Mouse (Mus musculus): Measurements from ENCODE around the gene Nrg4.

Nrg4 gene

DNA sequence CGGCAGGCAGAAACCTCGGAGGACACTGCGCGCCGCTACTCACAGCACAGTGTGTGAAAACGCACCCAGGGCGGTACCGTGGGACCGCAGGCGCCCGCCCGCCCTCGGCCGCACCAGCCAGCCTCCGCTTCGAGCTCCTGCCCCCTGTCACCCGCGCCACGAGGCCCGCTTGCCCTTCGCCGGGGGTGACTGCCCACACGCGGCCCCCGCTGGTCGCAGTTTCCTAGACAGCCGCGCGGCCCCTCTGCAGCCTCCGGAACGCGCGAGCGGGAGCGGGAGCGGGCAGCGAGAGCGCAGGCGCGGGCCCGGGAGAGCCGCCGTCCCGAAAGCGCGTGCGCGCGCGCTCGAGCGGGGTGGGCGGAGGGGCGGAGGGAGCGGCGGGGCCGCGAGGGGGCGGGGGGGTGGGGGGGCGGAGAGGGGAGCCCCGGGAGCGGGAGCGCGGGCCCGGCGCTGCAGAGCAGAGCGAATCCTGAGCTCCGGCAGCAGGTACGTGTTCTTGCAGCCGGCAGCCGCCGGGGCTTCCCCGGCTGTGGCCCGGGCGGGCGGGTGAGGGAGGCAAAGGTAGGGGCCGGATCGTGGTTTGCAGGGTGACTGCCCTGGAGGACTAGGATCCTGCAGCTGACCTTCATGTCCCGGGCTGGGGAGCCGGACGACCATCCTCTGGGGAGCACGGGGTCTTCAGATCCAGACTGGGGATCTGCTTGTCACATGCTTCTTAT, at the start of gene Nrg4, which contains the start of gene Tmem266:
Gene Nrg4, minus strand, starts transcription at position 330 of the 719 bp plus-strand sequence.
Gene Tmem266, plus strand, starts transcription at position 399 of the 719 bp plus-strand sequence.
- in situ Hi-C loops (cut with MboI; ENCODE audit: low pct_unique_long_range_greater_than_20kb in 1 of 2, low sequenced_read_pairs in 2 of 2, unreplicated experiment in 1 of 2): no loop called here

DNA sequence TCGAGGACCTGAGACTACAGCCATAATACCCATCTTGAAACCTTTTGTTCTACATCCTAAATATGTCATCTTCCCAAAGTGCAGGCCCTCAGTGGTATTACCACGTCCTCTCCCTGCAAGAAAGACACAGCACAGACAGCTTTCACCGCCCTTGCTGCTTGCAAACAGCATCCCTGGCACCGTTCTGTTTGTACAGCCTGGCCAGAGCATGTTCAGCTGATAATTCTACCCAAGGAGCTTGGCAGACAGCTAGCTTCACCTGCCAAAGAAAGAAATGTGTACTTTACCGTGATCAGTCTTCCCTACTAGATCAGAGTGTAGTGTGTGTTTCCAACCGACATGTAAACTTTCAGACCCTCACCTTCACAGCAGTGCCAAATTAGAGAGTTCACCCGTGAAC, 45.3 kb upstream of the Nrg4 start:
- in situ Hi-C loops (cut with MboI; ENCODE audit: low pct_unique_long_range_greater_than_20kb in 1 of 2, low sequenced_read_pairs in 2 of 2, unreplicated experiment in 1 of 2): no loop called here

DNA sequence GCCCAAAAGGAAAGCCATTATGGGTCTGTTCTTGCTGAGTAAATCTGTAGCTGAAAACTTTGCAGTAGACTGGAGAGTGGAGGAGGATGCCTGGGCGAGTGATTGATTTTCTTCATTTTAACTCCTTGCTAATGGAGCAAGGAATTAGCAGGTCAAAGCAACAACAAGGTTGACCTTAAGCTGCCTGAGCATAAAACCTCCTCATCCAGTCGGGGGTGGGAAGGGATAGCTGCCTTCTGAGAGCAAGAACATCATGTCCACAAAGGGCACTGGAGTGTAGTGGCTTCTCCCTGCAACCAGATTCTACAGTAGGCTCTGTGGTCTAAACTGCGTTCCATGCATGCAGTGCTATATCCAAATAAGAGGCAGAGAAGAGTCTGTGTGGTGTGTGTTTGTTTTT, 41.4 kb upstream of the Nrg4 start:
- in situ Hi-C loops (cut with MboI; ENCODE audit: low pct_unique_long_range_greater_than_20kb in 1 of 2, low sequenced_read_pairs in 2 of 2, unreplicated experiment in 1 of 2): no loop called here

DNA sequence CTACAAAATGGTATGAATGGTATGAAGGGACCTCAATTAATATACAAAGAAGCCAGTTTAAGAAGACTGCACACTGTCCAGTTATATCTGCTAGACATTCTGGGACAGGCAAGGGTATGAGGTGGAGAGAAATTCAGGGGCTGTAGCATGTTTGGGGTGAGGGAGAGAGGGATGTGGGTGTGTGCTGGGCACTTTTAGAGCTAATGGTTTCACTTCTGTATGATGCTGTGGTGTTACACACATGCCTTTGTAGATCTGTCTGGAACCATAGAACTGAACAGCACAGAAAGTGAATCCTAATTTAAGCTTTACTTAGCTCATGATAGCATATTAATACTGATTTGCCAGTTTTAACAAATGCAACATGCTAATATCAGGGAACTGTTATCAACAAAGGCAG, 37.1 kb upstream of the Nrg4 start:
- in situ Hi-C loops (cut with MboI; ENCODE audit: low pct_unique_long_range_greater_than_20kb in 1 of 2, low sequenced_read_pairs in 2 of 2, unreplicated experiment in 1 of 2): no loop called here

DNA sequence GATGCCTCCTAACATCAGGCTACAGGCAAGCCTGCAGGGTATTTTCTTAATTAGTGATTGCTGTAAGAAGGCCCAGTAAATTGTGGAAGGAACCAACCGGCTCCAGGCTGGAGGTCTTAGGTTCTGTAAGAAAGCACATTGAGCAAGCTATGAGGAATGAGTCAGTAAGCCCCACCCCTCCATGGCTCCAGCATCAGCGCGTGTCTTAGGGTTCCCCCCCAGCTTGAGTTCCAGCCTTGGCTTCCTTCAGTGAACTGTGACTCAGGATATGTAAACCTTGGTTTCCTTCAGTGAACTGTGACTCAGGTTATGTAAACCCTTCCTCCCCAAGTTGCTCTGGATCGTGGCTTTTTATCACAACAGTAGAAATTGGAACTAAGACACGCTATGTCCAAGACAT, 35.3 kb upstream of the Nrg4 start:
- in situ Hi-C loops (cut with MboI; ENCODE audit: low pct_unique_long_range_greater_than_20kb in 1 of 2, low sequenced_read_pairs in 2 of 2, unreplicated experiment in 1 of 2): no loop called here

DNA sequence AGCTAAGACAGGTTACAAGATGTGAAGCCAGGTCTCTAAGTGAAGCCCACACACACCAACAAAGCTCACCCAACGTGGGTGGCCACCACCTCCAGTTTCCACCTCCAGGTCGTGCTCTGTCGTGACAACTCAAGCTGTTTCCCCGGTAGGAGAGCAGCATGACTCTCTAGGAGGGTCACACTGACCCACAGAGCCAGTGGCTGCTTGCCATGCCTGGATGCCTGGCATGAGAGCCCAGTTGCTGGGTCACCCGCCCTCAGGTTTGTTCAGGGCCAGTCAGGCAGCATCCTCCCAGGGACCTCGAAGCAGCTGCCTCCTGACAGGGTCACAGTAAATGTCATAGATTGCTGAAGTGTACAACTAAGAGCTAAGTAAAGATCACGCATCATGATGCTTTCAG, 34.2 kb upstream of the Nrg4 start:
- in situ Hi-C loops (cut with MboI; ENCODE audit: low pct_unique_long_range_greater_than_20kb in 1 of 2, low sequenced_read_pairs in 2 of 2, unreplicated experiment in 1 of 2): no loop called here

DNA sequence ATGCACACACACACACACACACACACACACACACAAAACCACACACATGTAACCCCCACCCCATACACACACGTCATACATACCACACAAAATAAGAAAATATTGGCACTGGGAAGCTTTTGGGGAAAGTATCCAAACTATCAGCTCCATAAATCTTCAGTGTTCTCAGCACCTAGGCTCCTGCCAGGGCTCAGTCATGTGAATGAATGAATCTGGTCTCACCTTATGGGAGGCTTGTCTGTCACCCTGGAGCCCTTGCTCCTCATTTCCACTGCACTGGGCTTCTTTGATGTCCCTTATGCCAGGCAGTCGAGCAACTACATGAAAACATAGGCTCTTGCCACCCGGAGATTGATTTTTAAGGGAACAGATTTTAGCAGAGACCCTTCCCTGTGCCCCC, 33.7 kb upstream of the Nrg4 start:
- in situ Hi-C loops (cut with MboI; ENCODE audit: low pct_unique_long_range_greater_than_20kb in 1 of 2, low sequenced_read_pairs in 2 of 2, unreplicated experiment in 1 of 2): no loop called here

DNA sequence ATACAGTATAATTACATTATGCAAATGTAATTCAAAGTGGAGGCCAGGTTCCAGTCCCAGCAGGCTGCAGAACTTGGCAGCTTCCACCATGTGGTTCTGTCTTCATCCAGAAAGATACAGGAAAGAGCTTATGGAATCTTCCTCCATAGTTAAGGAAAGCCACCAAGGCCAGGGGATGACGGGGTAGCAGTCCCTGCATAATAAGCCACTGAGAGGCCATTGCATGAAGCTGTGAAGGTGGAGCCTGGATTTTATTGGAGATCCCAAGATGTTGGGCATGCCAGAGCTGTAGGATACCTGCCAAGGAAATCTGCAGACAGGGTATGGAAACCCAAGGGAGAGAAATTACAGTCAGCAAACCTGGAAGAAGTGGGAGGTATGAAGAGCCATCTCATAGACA, 30.5 kb upstream of the Nrg4 start:
- in situ Hi-C loops (cut with MboI; ENCODE audit: low pct_unique_long_range_greater_than_20kb in 1 of 2, low sequenced_read_pairs in 2 of 2, unreplicated experiment in 1 of 2): no loop called here

DNA sequence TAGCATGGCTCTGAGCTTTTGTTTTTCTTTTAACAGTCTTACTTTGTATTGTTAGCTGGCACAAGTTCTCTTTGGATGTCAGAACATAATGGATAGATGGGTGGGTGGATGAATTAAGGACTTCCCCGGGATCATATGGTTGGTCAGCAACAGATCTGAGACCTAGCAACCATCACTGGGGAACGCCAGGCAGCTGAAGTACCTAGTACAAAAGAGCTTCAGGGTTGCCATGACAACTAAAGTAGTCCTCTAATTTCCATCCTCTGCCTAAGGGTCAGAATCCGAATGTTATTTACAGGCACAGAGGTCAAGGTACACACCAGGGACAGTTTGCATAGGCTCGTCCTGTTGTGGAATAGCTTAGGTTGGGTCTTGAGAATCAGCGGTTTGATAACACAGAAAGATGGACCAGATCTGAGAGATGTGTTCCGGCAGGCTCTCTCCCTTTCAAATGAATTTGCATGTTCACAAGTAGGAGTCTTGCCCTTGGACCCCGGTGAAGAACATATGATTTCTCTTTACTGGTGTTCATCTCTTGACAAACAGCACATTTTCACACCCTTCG, 28.7 kb upstream of the Nrg4 start:
- in situ Hi-C loops (cut with MboI; ENCODE audit: low pct_unique_long_range_greater_than_20kb in 1 of 2, low sequenced_read_pairs in 2 of 2, unreplicated experiment in 1 of 2): no loop called here

DNA sequence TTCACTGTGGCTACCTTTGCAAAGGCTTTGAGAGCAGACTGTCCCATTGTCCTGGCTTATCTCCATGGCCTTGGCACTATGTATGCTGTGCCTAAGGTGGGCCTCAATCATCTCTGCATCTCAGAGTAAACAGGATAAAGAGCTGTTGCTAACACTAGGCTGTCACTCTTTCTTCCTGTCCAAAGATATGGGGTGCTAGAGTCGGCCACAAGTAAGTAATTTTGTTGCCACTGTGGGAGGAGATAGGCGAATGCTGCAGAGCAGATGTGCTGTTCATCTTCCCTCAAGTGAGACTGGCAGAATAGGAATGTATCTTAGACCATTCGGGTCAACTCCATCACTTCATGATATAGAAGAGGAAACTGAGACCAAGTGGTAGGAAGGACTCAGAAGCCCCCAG, 28.0 kb upstream of the Nrg4 start:
- in situ Hi-C loops (cut with MboI; ENCODE audit: low pct_unique_long_range_greater_than_20kb in 1 of 2, low sequenced_read_pairs in 2 of 2, unreplicated experiment in 1 of 2): no loop called here

DNA sequence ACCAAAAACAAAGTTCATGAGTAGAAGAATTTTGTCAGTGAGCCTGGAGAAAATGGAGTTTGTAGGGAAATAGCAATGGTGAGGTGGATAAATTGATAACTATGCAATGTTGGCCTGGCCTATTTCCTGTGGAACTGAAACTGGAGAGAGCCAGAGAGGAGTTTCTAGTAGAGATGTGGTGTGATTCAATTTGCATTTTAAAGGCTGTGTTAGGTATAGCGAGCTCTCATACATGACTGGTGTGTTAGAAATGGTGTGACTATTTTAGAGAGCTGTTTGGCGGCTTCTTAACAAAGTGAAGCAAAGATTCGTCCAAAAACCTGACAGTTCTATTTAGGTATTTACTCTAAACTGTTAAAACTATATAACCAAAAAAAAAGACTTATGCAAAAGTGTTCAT, 22.0 kb upstream of the Nrg4 start:
- in situ Hi-C loops (cut with MboI; ENCODE audit: low pct_unique_long_range_greater_than_20kb in 1 of 2, low sequenced_read_pairs in 2 of 2, unreplicated experiment in 1 of 2): no loop called here

DNA sequence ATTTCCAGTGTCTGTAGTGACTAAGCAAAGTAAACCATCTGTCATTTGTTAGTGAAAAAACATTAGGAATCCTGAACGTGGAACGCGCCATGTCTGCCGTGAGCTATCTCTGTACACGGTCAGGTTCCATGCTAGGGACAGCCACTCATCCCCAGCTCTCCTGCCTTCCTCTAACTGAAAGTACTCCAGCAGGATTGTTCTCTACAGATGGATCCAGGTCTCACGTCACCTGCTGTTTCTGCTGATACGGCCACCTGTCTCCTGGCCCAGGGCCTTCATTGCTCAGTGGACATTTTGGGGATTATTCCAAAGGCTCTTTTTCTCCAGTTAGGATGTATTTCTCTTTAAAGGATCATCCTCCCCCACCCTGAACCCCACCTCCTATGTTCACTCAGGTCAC, 18.7 kb upstream of the Nrg4 start:
- in situ Hi-C loops (cut with MboI; ENCODE audit: low pct_unique_long_range_greater_than_20kb in 1 of 2, low sequenced_read_pairs in 2 of 2, unreplicated experiment in 1 of 2): no loop called here

DNA sequence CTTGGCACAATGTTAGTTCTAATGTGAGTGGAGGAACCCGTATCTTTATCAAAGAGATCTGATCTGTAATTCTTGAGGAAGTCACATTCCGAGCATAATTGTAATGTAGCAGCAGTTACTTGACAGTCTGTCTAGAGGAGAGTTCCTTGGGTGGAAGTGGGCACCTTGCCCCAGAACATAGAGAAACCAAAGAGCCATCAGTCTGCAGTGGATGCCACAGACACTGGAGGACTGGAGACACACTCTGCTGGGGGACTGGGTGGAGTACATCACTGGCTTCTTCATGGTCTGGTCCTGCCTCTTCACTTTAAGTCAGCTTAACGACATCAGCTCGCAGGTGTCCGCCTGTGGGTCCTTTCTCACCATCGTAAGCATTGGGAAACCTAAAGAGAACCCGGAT, 17.5 kb upstream of the Nrg4 start:
- in situ Hi-C loops (cut with MboI; ENCODE audit: low pct_unique_long_range_greater_than_20kb in 1 of 2, low sequenced_read_pairs in 2 of 2, unreplicated experiment in 1 of 2): no loop called here

DNA sequence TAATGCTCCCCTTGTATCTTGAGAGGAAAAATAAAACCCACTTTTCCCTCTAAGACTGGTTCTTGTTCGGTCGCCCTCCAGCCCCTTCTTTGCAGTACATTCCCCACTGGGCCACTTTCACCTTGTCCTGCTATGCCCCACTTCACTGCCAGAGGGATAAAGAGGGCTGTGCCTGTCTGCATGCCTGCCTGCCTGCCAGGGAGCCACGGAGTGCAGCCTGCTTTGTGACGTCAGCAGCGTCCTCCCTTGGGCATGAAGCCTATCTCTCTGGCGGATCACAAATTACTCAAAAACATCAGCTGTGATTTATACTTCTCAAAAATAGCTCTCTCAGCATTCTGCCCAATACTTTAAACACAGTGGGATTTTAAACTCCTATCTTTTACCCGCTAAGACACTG, 6.3 kb upstream of the Nrg4 start:
- in situ Hi-C loops (cut with MboI; ENCODE audit: low pct_unique_long_range_greater_than_20kb in 1 of 2, low sequenced_read_pairs in 2 of 2, unreplicated experiment in 1 of 2): no loop called here

DNA sequence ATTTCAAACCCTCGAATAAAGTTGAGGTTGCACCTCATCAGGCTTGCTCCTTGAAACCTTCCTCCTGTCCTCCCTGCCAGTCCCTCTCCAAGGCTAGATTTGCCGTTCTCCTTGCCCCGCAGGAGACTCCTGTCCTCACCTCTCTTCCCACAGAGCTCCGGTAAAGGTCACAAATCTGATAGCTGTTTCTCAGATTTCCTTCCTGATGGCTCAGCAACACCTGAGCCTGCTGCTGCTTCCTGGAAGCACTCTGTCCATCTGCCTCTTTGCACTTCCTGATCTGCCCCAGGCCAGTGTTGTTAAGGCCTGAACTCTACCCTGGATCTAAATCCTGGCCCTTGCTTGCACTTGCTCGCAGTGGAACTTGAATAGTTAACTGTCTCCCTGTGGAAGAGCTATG, 5.8 kb upstream of the Nrg4 start:
- in situ Hi-C loops (cut with MboI; ENCODE audit: low pct_unique_long_range_greater_than_20kb in 1 of 2, low sequenced_read_pairs in 2 of 2, unreplicated experiment in 1 of 2): no loop called here

DNA sequence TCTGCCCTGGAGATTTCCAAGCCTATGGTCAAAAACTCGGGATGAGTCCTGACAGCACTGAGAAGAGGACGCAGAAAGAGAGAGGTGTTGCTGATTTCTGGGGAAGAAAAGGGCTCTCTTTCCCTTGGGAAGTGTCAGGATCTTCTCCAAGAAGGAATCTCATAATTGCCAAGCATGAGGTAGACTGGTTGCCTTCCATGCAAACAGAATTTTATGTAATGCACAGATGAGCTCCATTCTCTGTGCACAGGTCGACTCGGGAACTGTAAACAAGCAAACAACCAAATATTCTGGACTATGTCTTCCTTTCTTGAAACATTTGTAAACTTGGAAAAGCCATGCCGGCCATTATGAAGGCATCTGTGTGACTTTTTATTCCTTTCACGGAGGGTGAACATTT, 2.8 kb upstream of the Nrg4 start:
- in situ Hi-C loops (cut with MboI; ENCODE audit: low pct_unique_long_range_greater_than_20kb in 1 of 2, low sequenced_read_pairs in 2 of 2, unreplicated experiment in 1 of 2): no loop called here

DNA sequence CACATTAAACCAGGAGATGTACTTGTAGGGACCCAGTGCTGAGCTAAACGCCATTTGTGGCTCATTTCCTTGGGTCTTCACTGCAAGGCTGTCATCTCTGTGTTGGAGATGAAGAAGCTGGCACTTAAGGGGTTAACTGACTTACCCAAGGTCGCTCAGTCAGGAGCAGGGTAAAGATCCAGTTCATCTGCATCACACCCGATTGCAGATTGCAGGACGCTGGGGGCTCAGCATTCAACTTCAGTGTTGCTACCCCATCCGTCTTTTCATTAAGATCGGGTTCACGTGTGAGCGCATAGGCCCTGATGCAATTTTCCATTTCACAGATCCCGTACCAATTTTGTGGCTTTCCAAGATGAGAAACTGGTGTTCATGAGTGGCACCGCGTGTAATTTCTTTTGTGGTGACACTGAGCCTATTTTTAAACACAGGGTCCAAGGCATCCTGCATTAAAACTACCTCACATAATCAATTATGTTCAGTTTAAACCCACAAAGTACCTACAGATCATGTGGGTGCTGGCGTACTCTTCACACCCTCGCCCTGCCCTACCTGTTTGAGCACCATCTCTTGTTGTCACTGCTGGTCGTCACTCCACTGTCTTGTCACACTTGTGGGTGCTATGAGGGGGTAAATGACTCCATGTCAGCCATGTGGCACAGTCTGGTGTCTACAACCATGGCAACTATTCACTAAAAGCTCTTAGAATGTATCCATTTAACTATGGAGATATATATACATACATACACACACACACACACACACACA, 1.7 kb upstream of the Nrg4 start:
- in situ Hi-C loops (cut with MboI; ENCODE audit: low pct_unique_long_range_greater_than_20kb in 1 of 2, low sequenced_read_pairs in 2 of 2, unreplicated experiment in 1 of 2): no loop called here

DNA sequence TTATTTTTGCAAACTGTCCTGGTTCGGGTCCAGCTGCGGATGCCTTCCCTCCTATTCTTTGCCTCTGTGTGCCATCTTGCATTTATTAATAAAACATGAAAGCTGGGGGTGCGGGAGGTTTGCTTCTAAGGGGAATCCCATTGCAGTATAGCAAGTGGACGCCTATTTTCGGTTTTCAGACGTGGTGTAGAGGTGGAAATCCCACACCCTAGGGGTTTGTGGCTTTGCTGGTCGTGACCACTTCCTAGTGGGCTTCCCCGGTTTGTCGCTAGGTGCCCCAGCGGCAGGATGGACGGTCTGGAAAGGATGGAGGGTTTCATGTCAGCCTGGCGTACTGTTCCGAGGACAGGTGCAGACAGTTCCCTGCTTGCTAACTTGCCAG, 581 bp upstream of the Nrg4 start:
- in situ Hi-C loops (cut with MboI; ENCODE audit: low pct_unique_long_range_greater_than_20kb in 1 of 2, low sequenced_read_pairs in 2 of 2, unreplicated experiment in 1 of 2): no loop called here

DNA sequence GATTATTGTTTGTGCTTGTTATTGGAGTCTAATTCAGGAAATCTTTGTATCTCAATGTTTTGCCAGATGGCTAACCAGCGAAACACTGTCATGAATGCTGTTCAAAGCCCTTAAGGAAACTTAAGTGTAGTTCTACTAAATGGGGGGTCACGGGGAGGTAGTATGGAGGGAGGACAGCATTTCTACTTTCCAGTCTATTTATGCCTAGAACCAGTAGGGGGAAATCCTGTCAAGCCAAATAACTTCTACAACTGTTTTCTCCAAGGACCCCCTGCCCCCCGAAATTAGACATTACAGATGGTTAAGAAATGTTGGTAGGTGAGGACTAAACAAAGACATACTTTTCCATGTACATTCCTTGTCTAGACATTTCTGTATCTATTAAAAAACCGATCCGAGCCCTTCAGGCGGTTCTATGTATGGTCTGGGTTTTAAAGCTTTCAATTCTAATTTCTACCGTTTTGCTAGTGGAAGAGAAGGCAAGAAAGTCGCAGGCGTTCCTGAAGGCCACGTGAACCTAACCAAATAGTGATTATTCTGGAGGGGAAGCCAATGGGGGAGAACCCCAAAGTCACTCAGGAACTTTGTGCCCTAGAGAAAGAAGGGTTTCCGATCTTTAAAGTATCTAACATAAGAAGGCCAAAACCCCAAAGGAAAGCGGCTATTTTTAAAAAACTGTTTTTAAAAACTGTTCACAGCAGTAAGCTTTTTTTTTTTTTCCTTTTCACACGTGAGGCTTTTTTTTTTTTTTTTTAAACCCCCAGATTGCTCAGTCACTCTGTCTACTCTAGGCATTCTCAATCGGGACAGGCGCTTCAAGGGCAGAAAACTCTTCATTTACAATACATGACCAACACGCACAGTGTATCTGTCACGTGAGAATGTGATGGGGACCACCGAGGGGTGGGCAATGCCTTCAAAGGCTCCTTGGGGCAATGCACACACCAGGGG, 805 bp downstream of the Nrg4 start:
- in situ Hi-C loops (cut with MboI; ENCODE audit: low pct_unique_long_range_greater_than_20kb in 1 of 2, low sequenced_read_pairs in 2 of 2, unreplicated experiment in 1 of 2): no loop called here

Measured in mouse embryonic stem cell (cell line).